Mouse (Mus musculus): ENCODE results near the gene Mri1.

DNA sequence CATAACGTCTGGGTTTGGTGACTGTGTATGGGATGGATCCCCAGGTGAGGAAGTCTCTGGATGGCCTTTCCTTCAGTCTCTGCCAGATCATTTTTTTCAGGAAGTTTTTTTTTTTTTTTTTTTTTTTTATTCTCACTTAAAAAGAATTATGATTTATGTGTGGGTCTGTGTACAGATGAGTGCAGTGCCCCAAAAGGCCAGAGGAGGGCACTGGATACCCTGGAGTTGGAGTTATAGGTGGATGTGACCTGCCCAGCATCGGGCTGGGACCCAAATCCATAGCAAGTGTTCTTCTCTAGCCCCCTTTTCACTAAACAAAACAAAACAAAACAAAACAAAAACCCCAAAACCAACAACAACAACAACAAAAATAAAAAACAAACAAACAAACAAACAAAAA, 31.8 kb upstream of the Mri1 start:
- 0 out of 2 replicates have a peak, but pooled peaks have one; percentile 31 for TF ChIP-seq CTCF (IDR thresholded peaks at IDR 0.05; ENCODE audit: low read depth, low read length)
- no peak for TF ChIP-seq POLR2A (IDR thresholded peaks at IDR 0.05; ENCODE audit: borderline replicate concordance, low read depth, low read length)

All from bone marrow macrophage, adult 2 months (primary cell).